Mouse (Mus musculus) liver, adult 2 months (tissue): ENCODE results near the gene Taok3. TPM values are rescaled to one million over a fixed set of nuclear protein-coding genes. Genes with fewer than 3 reads are reported as not detected.

Experiments
- DNase-seq: peaks from one replicate; pipeline ENCODE4 v3.0.0-alpha.2; 2011; ENCODE audit warnings: low read depth, low spot score; ENCODE audit errors: extremely low read depth
- H3K27ac ChIP-seq: fragments of 200-500 bp; replicated peaks from 2 replicates; pipeline ENCODE4 v1.5.1; 2012; ENCODE audit warnings: low read depth, mild to moderate bottlenecking, control low read depth, inconsistent platforms, low read length; ENCODE audit not compliant: insufficient read depth
- H3K27me3 ChIP-seq: fragments of 200-500 bp; 2 replicates; pipeline ENCODE4 v1.6.1; 2012; ENCODE audit warnings: mild to moderate bottlenecking, moderate library complexity, low read length, inconsistent platforms; ENCODE audit not compliant: control insufficient read depth, insufficient read depth
- H3K36me3 ChIP-seq: fragments of 200-500 bp; 2 replicates; pipeline ENCODE4 v1.6.1; 2012; ENCODE audit warnings: low read length, inconsistent platforms; ENCODE audit not compliant: control insufficient read depth, insufficient read depth
- H3K4me1 ChIP-seq: fragments of 200-500 bp; 2 replicates; pipeline ENCODE4 v1.6.1; 2011; ENCODE audit warnings: low read length; ENCODE audit not compliant: control insufficient read depth, insufficient read depth
- H3K4me3 ChIP-seq: fragments of 200-500 bp; 2 replicates; pipeline ENCODE4 v1.5.1; 2011; ENCODE audit warnings: low read depth, mild to moderate bottlenecking, control low read depth, low read length, moderate library complexity; ENCODE audit not compliant: insufficient read depth
- H3K79me2 ChIP-seq: fragments of 200-500 bp; 2 replicates; pipeline ENCODE4 v1.6.1; 2012; ENCODE audit warnings: inconsistent platforms, mild to moderate bottlenecking, low read length, moderate library complexity; ENCODE audit not compliant: control insufficient read depth, insufficient read depth
- H3K9ac ChIP-seq: fragments of 200-500 bp; 2 replicates; pipeline ENCODE4 v1.6.1; 2012; ENCODE audit warnings: low read depth, mild to moderate bottlenecking, control low read depth, inconsistent platforms, low read length
- CTCF ChIP-seq: fragments of 200-500 bp; IDR thresholded peaks from 2 replicates; pipeline ENCODE4 v1.5.1; 2011; ENCODE audit warnings: low read depth, low read length, control low read depth
- POLR2A ChIP-seq: fragments of 200-500 bp; IDR thresholded peaks from 2 replicates; pipeline ENCODE4 v1.6.1; 2011; ENCODE audit warnings: low read length, control low read depth; ENCODE audit not compliant: insufficient read depth; ENCODE audit errors: extremely low read depth
- WGBS: fragments of 180-500 bp; shearing (Covaris S2); methylation state at CpG from one replicate; pipeline ENCODE4 v1.1.7; 2018; 5-methylcytosine and 5-hydroxymethylcytosine counted together
- polyA plus RNA-seq: library from polyadenylated mRNA; depleted of rRNA; stranded (reverse); fragments of >200 nt; gene quantifications from 2 replicates; pipeline ENCODE4 v1.2.3, GENCODE M21; 2012
- total RNA-seq: library from RNA; depleted of rRNA; stranded (reverse); fragments of >200 nt; gene quantifications from 2 replicates; pipeline ENCODE4 v1.2.3, GENCODE M21; 2014

Taok3 gene
- total and polyA plus RNA-seq, 2 experiments, result 16.2 to 23.0 TPM

GRCm38 (mm10) chr5:117108731-117109130, 11.2 kb upstream of the Taok3 start:
- Histone ChIP-seq H3K4me3 (no peak overlapping the region), H3K9ac (no peak overlapping the region), H3K27ac (no peak overlapping the region), H3K79me2 (peaks cover under 1% of the 10 kb centered on the region; the same call in 1 of the 2 replicates), H3K4me1 (no peaks in the 10 kb centered on the region), H3K36me3 (peaks cover 48% of the 10 kb centered on the region), H3K27me3 (no peaks in the 10 kb centered on the region)
- WGBS, result 97% methylated on average over 13 of the region's 13 CpGs
- no peak for DNase-seq
- no peak for TF ChIP-seq POLR2A
- no peak for TF ChIP-seq CTCF

DNA sequence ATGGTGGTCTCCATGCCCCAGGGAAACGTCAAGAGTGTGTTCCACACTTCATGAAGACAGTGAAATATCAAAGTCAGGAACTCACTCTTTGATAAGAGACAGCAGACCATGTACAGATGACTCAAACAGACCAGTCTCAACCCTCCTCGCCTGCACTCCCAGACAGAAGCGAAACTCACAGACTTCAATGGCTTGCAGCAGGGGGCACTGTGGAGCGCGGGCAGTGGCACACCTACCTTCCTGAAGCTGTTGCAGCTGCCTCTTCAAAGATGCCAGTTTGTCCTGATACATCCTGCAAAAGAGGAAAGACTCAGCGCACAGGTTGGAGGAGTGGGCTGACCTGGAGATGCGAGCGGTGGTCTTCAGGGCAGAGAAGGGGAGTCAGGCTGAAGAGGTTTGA, 10.4 kb upstream of the Taok3 start:
- WGBS, result 91% methylated on average over 8 of the region's 8 CpGs
- DNase-seq, result no peak
- peaks cover 4% of the 10 kb centered on the region; the same call in 1 of the 2 replicates for H3K79me2 ChIP-seq
- no peaks in the 10 kb centered on the region for H3K4me1 ChIP-seq
- H3K27ac ChIP-seq, result no peak overlapping the region
- H3K27me3 ChIP-seq, result no peaks in the 10 kb centered on the region
- TF ChIP-seq CTCF (peak; percentile 63), POLR2A (no peak)
- no peak overlapping the region for H3K4me3 ChIP-seq
- peaks cover 46% of the 10 kb centered on the region for H3K36me3 ChIP-seq
- no peak overlapping the region for H3K9ac ChIP-seq

GRCm38 (mm10) chr5:117111064-117111773, 8.7 kb upstream of the Taok3 start:
- peaks cover 30% of the 10 kb centered on the region; the same call in 1 of the 2 replicates for H3K36me3 ChIP-seq

DNA sequence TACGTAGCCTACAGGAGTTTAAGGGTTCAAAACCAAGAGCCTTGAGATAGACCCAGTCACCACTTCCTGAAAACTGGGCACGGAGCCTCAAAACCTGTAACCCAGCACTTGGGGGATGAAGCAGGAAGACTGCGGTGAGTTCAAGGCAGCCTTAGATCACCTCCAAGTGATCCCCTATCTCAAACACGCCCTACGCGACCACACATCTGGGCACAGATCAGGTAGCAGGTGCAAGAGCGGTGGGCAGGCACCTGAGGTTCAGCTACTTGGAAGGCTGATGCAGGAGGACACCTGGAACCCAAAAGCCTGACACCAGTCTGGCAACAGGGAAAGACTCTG, 8.2 kb upstream of the Taok3 start:
- no peak for DNase-seq
- Histone ChIP-seq H3K27me3 (no peaks in the 10 kb centered on the region), H3K27ac (no peak overlapping the region), H3K9ac (no peak overlapping the region), H3K4me1 (peaks cover 2% of the 10 kb centered on the region; the same call in 1 of the 2 replicates), H3K79me2 (peaks cover 4% of the 10 kb centered on the region; the same call in 1 of the 2 replicates), H3K4me3 (no peak overlapping the region), H3K36me3 (peaks cover 26% of the 10 kb centered on the region; the same call in 1 of the 2 replicates)
- 96% methylated on average over 7 of the region's 7 CpGs for WGBS
- TF ChIP-seq CTCF (no peak), POLR2A (no peak)

More at GRCm38 (mm10) chr5:117111064-117111773, 8.7 kb upstream of the Taok3 start:
- Histone ChIP-seq H3K4me3 (no peak overlapping the region), H3K4me1 (peaks cover under 1% of the 10 kb centered on the region; the same call in 1 of the 2 replicates), H3K9ac (no peak overlapping the region), H3K79me2 (peaks cover 4% of the 10 kb centered on the region; the same call in 1 of the 2 replicates), H3K27me3 (no peaks in the 10 kb centered on the region), H3K27ac (no peak overlapping the region)
- TF ChIP-seq POLR2A (no peak), CTCF (peak; percentile 18; the same call in 1 of the 2 replicates)
- DNase-seq, result no peak
- 94% methylated on average over 16 of the region's 16 CpGs for WGBS

DNA sequence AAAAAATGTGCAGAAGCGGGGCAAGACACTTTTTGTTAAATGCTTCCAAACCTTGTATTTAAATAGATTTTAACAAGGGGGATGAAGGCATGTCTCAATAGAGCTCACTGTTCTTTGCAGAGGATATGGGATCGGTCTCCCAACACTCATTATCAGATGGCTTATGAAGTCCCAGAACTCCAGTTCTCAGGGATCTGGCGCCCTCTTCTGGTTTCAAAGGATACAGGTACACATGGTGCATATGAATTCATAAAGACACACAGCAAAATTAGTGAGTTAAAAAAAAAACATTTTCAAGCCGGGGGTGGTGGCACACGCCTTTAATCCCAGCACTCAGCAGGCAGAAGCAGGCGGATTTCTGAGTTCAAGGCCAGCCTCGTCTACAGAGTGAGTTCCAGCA, 6.6 kb upstream of the Taok3 start:
- H3K79me2 ChIP-seq, result peaks cover 4% of the 10 kb centered on the region; the same call in 1 of the 2 replicates
- peaks cover 20% of the 10 kb centered on the region; the same call in 1 of the 2 replicates for H3K36me3 ChIP-seq
- peaks cover 9% of the 10 kb centered on the region; the same call in 1 of the 2 replicates for H3K4me1 ChIP-seq
- no peak overlapping the region for H3K27ac ChIP-seq
- no peaks in the 10 kb centered on the region for H3K27me3 ChIP-seq
- TF ChIP-seq POLR2A, result no peak
- no peak for TF ChIP-seq CTCF
- H3K4me3 ChIP-seq, result no peak overlapping the region
- DNase-seq, result no peak
- WGBS, result 98% methylated on average over 7 of the region's 7 CpGs
- no peak overlapping the region for H3K9ac ChIP-seq
